Mouse (Mus musculus) intestine, embryonic 16.5 days (tissue): ENCODE results near the gene Wdpcp. TPM values are rescaled to one million over a fixed set of nuclear protein-coding genes. Genes with fewer than 3 reads are reported as not detected.

Experiments used
- ATAC-seq: fragments of 200-750 bp; cut with Nextera tagmentation; 2 replicates; pipeline ENCODE4 v1.8.0; 2017; ENCODE audit warnings: moderate TSS enrichment, moderate library complexity
- H3K27ac ChIP-seq: fragments of 300-500 bp; sonication (generic); 2 replicates; pipeline ENCODE4 v1.5.1; 2014; ENCODE audit warnings: mild to moderate bottlenecking, low read length
- H3K27me3 ChIP-seq: fragments of 300-500 bp; sonication (generic); replicated peaks from 2 replicates; pipeline ENCODE4 v1.6.1; 2014; ENCODE audit warnings: low read length, control low read depth, mixed read lengths; ENCODE audit not compliant: control insufficient read depth, insufficient read depth
- H3K36me3 ChIP-seq: fragments of 300-500 bp; sonication (generic); 2 replicates; pipeline ENCODE4 v1.6.1; 2014; ENCODE audit warnings: low read length, control low read depth; ENCODE audit not compliant: control insufficient read depth, insufficient read depth
- H3K4me1 ChIP-seq: fragments of 300-500 bp; sonication (generic); 2 replicates; pipeline ENCODE4 v1.6.1; 2014; ENCODE audit warnings: low read length, control low read depth, mixed read lengths; ENCODE audit not compliant: control insufficient read depth, insufficient read depth
- H3K4me2 ChIP-seq: fragments of 300-500 bp; sonication (generic); 2 replicates; pipeline ENCODE4 v1.6.1; 2014; ENCODE audit warnings: low read depth, low read length, control low read depth
- H3K4me3 ChIP-seq: fragments of 300-500 bp; sonication (generic); 2 replicates; pipeline ENCODE4 v1.5.1; 2014; ENCODE audit warnings: mild to moderate bottlenecking, low read length
- H3K9ac ChIP-seq: fragments of 300-500 bp; sonication (generic); 2 replicates; pipeline ENCODE4 v1.6.1; 2014; ENCODE audit warnings: low read depth, low read length
- H3K9me3 ChIP-seq: fragments of 300-500 bp; sonication (generic); 2 replicates; pipeline ENCODE4 v1.6.1; 2016; ENCODE audit warnings: low read length, control low read depth; ENCODE audit not compliant: control insufficient read depth
- WGBS: fragments of 180-500 bp; shearing (Covaris S2); extraction: QIAGEN DNeasy Blood & Tissue Kit; methylation state at CpG from one replicate; pipeline ENCODE4 v1.1.7; 2014; 5-methylcytosine and 5-hydroxymethylcytosine counted together
- polyA plus RNA-seq: library from polyadenylated mRNA; unstranded; fragments of >200 nt; fragmentation: Nextera tagmentation; extraction: Ambion mirVana; gene quantifications from 2 replicates; pipeline ENCODE4 v1.2.1, GENCODE M21; 2015

Wdpcp gene
- polyA plus RNA-seq, 1 experiment from 2014 or later = 5.7 TPM

DNA sequence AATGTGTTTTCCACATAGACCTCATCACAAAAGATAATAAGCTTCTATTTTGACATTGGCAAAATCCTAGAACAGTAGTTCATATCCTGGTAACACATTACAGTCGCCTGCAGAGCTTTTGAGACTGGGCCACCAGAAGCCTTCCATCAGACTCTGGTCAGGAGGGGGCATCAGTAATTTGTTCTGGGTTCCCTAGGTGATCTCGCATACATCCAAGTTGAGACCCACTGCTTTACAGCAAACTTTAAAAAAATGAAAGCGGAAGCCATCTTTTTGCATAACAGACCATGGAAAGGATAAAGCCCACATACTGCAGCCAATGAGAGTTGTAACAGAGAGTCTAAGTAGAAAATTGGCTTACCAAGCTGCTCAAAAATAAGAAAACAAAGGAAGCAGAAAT is 125.6 kb downstream of the Wdpcp start:
- Histone ChIP-seq H3K9me3 (no peaks in the 10 kb centered on the region), H3K9ac (no peak overlapping the region), H3K4me2 (no peak overlapping the region), H3K27me3 (no peaks in the 10 kb centered on the region), H3K4me3 (no peak overlapping the region), H3K36me3 (no peaks in the 10 kb centered on the region), H3K4me1 (no peaks in the 10 kb centered on the region), H3K27ac (no peak overlapping the region)
- ATAC-seq = no peak
- 74% methylated on average over 3 of the region's 3 CpGs for WGBS

DNA sequence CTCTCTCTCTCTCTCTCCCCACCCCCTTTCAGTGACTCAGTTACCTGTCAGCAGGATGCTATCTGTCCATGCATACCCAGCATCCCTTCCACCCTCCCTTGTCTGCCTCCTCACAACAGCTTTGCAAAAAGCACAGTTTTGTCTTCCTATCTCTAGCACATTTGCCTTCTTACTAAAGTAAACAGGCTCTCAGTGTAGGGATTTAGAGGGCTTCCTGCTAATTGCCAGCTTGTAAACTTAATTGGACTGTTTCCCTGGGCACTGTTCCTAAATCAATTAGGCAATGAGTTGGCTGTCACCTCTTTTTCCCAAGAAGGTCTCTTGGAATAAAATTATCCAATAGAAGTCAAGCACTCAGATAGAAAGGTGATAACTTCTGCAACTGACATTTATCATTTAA is 141.5 kb downstream of the Wdpcp start:
- no peaks in the 10 kb centered on the region for H3K4me1 ChIP-seq
- no peaks in the 10 kb centered on the region for H3K27me3 ChIP-seq
- H3K4me3 ChIP-seq = no peak overlapping the region
- no peak overlapping the region for H3K9ac ChIP-seq
- H3K27ac ChIP-seq = no peak overlapping the region
- H3K36me3 ChIP-seq = no peaks in the 10 kb centered on the region
- no peaks in the 10 kb centered on the region for H3K9me3 ChIP-seq
- H3K4me2 ChIP-seq = no peak overlapping the region
- no peak for ATAC-seq

DNA sequence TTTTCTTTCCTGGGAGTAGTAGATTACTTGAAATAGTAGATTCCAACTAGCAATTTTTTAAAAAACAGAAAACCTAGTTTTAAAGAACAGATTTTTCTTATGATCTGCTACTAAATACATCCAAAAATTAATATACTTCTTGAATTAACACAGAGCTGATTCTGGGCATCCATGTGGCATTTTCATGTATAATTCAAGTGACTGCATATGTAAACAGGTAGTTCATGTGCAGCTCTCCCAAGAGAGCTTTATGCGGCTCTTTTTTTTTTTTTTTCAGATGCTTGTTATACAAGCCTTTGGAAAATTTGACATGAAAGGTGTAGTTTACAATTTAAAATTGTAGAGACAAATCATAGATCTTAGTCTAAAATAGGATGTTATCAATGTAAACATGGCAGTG is 142.0 kb downstream of the Wdpcp start:
- no peak overlapping the region for H3K4me2 ChIP-seq
- no peak overlapping the region for H3K9ac ChIP-seq
- no peaks in the 10 kb centered on the region for H3K4me1 ChIP-seq
- H3K27me3 ChIP-seq = no peaks in the 10 kb centered on the region
- H3K9me3 ChIP-seq = no peaks in the 10 kb centered on the region
- no peaks in the 10 kb centered on the region for H3K36me3 ChIP-seq
- no peak overlapping the region for H3K27ac ChIP-seq
- H3K4me3 ChIP-seq = no peak overlapping the region
- no peak for ATAC-seq
- WGBS = 73% methylated on average over 1 of the region's 1 CpGs

DNA sequence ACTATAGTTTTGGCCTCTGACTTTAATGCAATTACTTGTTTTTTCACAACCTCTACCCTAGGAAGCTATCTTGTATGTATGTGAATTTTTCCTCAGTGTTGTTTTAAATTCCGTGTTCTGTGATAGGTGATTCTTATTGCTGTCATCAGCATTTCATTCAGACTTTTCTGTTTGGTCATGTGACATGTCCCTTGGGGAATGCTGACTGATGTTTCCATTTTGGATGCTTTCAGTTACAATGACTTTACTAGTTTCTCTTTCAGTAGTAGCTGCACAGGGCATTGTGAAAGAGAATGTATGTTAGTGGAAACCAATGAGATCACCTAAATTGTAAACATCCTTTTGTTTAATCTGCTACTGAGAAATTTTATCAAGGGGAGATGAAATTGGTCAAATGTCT is 154.3 kb downstream of the Wdpcp start:
- 89% methylated on average over 1 of the region's 1 CpGs for WGBS

DNA sequence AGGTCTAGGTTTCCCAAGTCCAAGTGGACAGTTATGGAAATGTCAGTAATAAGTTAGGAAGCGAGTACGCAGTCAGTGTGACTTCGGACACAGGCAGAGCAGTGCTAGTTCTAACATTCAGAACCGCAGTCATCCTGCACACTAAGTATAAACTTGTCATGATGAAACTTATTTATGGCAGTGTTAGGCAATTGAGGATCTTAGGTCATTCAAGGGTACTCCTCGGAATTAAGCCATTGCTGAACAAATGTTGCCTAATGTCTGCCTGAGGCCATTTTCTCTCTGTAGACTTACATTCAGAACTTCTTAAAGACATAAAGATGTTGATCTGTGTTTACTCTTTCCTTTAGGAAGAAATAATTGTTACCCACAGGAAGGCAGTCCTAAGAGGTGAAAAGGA is 157.0 kb downstream of the Wdpcp start:
- Histone ChIP-seq H3K27me3 (no peaks in the 10 kb centered on the region), H3K4me1 (no peaks in the 10 kb centered on the region), H3K4me3 (no peak overlapping the region), H3K9ac (no peak overlapping the region), H3K36me3 (no peaks in the 10 kb centered on the region), H3K9me3 (no peaks in the 10 kb centered on the region), H3K4me2 (no peak overlapping the region), H3K27ac (no peak overlapping the region)
- 59% methylated on average over 5 of the region's 5 CpGs for WGBS
- no peak for ATAC-seq

More for the DNA sequence above, 154.3 kb downstream of the Wdpcp start:
- Histone ChIP-seq H3K9me3 (no peaks in the 10 kb centered on the region), H3K27me3 (no peaks in the 10 kb centered on the region), H3K4me1 (no peaks in the 10 kb centered on the region), H3K36me3 (no peaks in the 10 kb centered on the region), H3K4me3 (no peak overlapping the region), H3K4me2 (no peak overlapping the region), H3K27ac (no peak overlapping the region), H3K9ac (no peak overlapping the region)
- no peak for ATAC-seq

DNA sequence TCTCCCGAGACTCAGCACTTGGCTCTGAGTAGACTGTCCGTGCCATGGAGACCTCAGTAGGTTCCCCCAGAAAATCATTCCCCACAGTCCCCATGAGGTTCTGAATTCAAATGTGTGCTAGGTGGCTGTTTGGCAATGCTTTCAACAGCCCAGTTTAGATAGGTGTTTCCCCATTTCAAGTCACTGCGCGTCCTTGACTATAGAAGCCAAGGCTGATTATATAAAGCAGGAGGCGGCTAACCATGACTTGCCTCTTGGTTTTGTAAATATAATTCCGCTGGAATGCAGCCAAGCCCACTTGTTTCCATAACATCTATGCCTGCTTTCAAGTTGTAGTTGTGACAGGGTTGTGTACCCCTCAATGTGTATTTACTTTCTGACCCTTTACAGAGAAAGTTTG is 157.9 kb downstream of the Wdpcp start:
- ATAC-seq = no peak
- WGBS = 69% methylated on average over 6 of the region's 6 CpGs
- H3K9ac ChIP-seq = no peak overlapping the region

DNA sequence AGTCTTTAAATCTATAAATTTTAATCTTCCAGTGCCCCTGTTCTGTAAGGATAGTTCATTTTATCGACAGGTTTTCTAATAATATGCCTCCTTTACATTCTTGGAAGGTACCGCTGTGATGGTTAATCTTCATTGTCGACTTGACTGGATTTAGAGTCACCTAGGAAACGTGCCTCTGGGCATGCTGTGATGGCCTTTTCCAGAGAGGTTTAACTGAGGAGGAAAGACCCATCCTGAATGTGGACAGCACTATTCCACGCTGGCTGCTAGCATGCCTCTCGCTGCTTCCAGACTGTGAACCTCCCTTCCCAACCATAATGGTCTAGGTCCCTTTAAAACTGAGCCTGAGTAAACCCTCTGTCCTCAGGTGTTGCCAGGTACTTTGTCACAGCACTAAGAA is 163.2 kb downstream of the Wdpcp start:
- no peak overlapping the region for H3K4me2 ChIP-seq
- H3K9ac ChIP-seq = no peak overlapping the region
- H3K9me3 ChIP-seq = no peaks in the 10 kb centered on the region
- H3K4me3 ChIP-seq = no peak overlapping the region
- no peaks in the 10 kb centered on the region for H3K4me1 ChIP-seq
- no peak overlapping the region for H3K27ac ChIP-seq
- no peak for ATAC-seq
- no peaks in the 10 kb centered on the region for H3K27me3 ChIP-seq
- H3K36me3 ChIP-seq = no peaks in the 10 kb centered on the region
- 71% methylated on average over 6 of the region's 6 CpGs for WGBS

More for the DNA sequence above, 157.9 kb downstream of the Wdpcp start:
- Histone ChIP-seq H3K9me3 (no peaks in the 10 kb centered on the region), H3K27ac (no peak overlapping the region), H3K4me3 (no peak overlapping the region), H3K4me2 (no peak overlapping the region), H3K27me3 (no peaks in the 10 kb centered on the region), H3K4me1 (no peaks in the 10 kb centered on the region), H3K36me3 (no peaks in the 10 kb centered on the region)

DNA sequence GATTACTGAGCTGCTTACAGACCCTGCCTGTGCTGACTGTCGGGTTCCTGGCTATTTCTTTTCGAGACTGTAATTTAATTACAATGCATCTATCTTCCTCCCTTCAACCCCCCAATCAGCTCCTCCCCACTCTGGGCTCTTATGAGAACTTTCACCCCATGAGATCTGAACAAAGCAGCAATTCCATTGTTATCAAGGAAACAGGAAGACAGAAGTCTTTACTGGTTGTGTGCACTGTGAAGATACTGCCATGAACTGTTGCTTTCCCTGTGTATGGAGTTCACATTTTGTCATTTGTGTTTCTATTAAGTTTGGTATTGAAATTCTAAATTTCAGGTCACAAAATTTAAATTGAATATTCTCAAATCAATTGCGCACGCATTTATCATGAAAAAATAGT is 177.5 kb downstream of the Wdpcp start:
- Histone ChIP-seq H3K27me3 (no peaks in the 10 kb centered on the region), H3K9me3 (no peaks in the 10 kb centered on the region), H3K4me3 (no peak overlapping the region), H3K36me3 (no peaks in the 10 kb centered on the region), H3K27ac (no peak overlapping the region), H3K9ac (no peak overlapping the region), H3K4me2 (no peak overlapping the region), H3K4me1 (no peaks in the 10 kb centered on the region)
- WGBS = 73% methylated on average over 4 of the region's 4 CpGs
- ATAC-seq = no peak

GRCm38 (mm10) chr11:21763201-21763600 is 191.2 kb downstream of the Wdpcp start:
- no peak overlapping the region for H3K4me2 ChIP-seq
- H3K27me3 ChIP-seq = no peaks in the 10 kb centered on the region
- H3K27ac ChIP-seq = no peak overlapping the region
- H3K9me3 ChIP-seq = no peaks in the 10 kb centered on the region
- H3K9ac ChIP-seq = no peak overlapping the region
- no peak for ATAC-seq
- WGBS = 91% methylated on average over 4 of the region's 4 CpGs
- no peaks in the 10 kb centered on the region for H3K4me1 ChIP-seq
- H3K4me3 ChIP-seq = no peak overlapping the region
- no peaks in the 10 kb centered on the region for H3K36me3 ChIP-seq

DNA sequence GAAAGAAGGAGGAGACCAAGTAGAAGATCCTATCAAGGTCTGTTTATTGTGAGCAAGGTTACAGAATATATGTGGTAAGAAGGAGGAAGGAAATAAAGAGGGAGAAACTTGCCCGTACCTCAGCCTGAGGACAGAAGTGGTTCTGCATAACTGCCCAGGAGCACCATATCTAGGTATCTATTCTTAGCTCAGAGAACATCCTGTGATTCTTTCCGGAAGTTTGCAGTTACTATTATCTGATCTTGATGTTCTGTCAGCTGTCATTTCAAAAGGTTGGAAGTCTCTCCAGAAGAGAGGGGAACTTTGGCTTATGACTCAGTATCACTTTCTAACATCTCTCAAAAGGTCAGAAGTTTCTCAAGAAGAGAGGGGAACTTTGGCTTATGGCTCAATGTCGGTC is 216.8 kb downstream of the Wdpcp start:
- Histone ChIP-seq H3K4me1 (no peaks in the 10 kb centered on the region), H3K4me3 (no peak overlapping the region), H3K9ac (no peak overlapping the region), H3K4me2 (no peak overlapping the region), H3K27ac (no peak overlapping the region), H3K27me3 (no peaks in the 10 kb centered on the region), H3K36me3 (no peaks in the 10 kb centered on the region), H3K9me3 (no peaks in the 10 kb centered on the region)
- WGBS = 86% methylated on average over 3 of the region's 3 CpGs
- ATAC-seq = no peak
